Mouse (Mus musculus): ENCODE measurements around the gene Trappc3. TPM values are rescaled to one million over a fixed set of nuclear protein-coding genes. Genes with fewer than 3 reads are reported as not detected.
"Not testable (repeated sequence)": the region's sequence is repeated elsewhere in the genome, so short reads cannot be mapped to it uniquely, and the experiment has no call there.

Gene Trappc3
- 175 and 182 TPM in 2 replicates for polyA plus RNA-seq (2015; fragmentation: Nextera tagmentation; extraction: Ambion mirVana)

DNA sequence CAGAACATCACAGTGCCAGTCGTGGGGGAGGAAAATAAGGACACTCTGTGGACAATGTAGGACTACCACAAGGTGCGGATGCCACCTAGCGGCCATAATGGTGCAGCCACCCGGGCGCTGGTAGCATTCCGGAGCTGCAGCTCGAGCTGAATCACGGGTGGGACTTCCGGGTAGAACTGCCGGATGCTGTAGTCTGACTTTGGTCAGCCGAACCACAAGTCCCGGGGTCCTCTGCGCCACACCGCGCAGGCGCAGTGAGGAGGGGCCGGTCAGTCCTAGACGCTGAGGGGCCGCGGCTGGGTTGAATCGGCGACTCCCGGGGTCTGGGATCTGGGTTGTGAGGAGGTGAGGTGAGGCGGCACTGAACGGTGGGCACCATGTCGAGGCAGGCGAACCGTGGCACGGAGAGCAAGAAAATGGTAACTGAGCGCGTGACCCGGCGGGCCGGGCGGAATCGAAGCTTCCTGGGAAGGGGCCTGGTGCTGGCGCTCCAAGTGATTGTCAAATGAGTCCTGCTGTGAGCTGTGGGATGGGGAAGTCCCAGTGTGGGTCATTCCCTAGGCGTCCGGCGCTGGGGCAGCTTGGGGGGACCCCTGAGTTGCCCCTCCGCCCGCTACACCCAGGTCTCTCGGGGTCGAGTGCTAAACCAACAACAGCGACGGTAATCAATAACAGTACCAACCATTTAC is at the start of gene Trappc3:
Trappc3 (plus strand) TSS at position 207 of the 689 bp plus-strand sequence.
- peak within 1 kb of the TSS; percentile 82 for H3K9ac ChIP-seq (replicated peaks)
- 1% methylated on average over 46 of the region's 46 CpGs for WGBS
- peaks cover 40% of the 10 kb centered on the region for H3K4me1 ChIP-seq
- peak; percentile 98 for ATAC-seq (replicated peaks)
- 0 out of 2 replicates have a peak within 1 kb of the TSS, but pooled peaks have one; percentile 2 for H3K27ac ChIP-seq (replicated peaks)
- peak within 1 kb of the TSS; percentile 69 for H3K4me2 ChIP-seq (replicated peaks)
- no peaks in the 10 kb centered on the region for H3K27me3 ChIP-seq
- H3K4me3 ChIP-seq = peak within 1 kb of the TSS; percentile 71
- no peaks in the 10 kb centered on the region; the same call in 1 of the 2 replicates for H3K36me3 ChIP-seq
- H3K9me3 ChIP-seq = no peaks in the 10 kb centered on the region

DNA sequence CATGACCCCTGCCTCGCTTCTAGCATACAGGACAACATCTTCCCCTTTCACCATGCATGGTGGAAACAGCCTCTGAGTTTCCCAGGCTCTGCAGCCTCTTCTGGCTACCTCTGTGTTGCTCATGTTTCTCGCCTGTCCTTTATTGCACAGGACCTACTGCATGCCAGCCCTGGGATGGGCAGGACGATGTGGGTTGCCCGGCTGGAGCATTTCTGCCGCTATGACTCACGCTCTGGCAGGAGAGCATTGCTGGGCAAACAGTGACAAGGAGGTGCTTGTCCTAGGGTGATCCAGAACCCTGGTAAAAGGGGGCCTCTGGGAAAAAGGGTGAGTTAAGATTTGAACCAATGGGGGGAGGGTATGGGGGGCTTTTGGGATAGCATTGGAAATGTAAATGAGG is 44.4 kb upstream of the Trappc3 start:
- no peaks in the 10 kb centered on the region for H3K36me3 ChIP-seq
- 86% methylated on average over 6 of the region's 6 CpGs for WGBS
- H3K27me3 ChIP-seq = no peaks in the 10 kb centered on the region
- H3K4me2 ChIP-seq (replicated peaks) = no peak overlapping the region
- no peaks in the 10 kb centered on the region for H3K9me3 ChIP-seq
- H3K9ac ChIP-seq (replicated peaks) = no peak overlapping the region
- H3K4me1 ChIP-seq = no peaks in the 10 kb centered on the region
- H3K4me3 ChIP-seq = no peak overlapping the region
- no peak for ATAC-seq (replicated peaks)
- H3K27ac ChIP-seq (replicated peaks) = no peak overlapping the region

DNA sequence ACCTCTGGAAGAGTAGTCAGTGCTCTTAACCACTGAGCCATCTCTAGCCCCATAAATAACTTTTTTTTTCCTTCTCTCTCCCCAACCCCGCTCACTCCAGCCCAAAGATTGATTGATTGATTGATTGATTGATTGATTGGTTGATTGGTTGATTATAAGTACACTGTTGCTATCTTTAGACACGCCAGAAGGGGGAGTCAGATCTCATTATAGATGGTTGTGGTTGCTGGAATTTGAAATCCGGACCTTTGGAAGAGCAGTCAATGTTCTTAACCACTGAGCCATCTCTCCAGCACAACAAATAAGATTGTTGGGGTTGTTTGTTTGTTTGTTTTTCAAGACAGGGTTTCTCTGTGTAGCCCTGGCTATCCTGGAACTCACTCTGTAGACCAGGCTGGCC is 42.6 kb upstream of the Trappc3 start:
- not testable (repeated sequence) for H3K36me3 ChIP-seq; H3K9me3 ChIP-seq; H3K4me2 ChIP-seq (replicated peaks); ATAC-seq (replicated peaks); H3K4me1 ChIP-seq; H3K27me3 ChIP-seq; H3K4me3 ChIP-seq; H3K9ac ChIP-seq (replicated peaks); H3K27ac ChIP-seq (replicated peaks)
- 68% methylated on average over 3 of the region's 3 CpGs for WGBS

GRCm38 (mm10) chr4:126220045-126220444 is 42.1 kb upstream of the Trappc3 start:
- H3K27me3 ChIP-seq = no peaks in the 10 kb centered on the region
- ATAC-seq (replicated peaks) = no peak
- no peak overlapping the region for H3K9ac ChIP-seq (replicated peaks)
- 89% methylated on average over 10 of the region's 10 CpGs for WGBS
- no peak overlapping the region for H3K4me2 ChIP-seq (replicated peaks)
- H3K27ac ChIP-seq (replicated peaks) = no peak overlapping the region
- no peaks in the 10 kb centered on the region for H3K9me3 ChIP-seq
- no peaks in the 10 kb centered on the region for H3K4me1 ChIP-seq
- no peak overlapping the region for H3K4me3 ChIP-seq
- H3K36me3 ChIP-seq = no peaks in the 10 kb centered on the region

DNA sequence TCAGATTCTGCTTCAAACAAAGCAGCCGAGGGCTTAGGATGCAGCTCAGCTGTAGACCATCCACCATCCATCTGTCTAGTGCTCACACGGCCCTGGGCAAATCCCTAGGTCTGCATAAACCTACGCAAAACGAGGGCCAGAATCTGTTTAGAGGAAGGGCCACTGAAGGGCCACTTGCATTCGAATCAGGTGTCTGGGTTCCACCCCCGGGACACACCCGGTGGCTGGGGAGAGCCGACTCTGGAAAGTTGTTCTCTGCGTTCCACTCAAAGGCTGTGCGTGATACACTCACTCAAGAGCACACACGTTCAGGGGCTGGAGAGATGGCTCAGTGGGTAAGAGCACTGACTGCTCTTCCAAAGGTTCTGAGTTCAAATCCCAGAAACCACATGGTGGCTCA is 39.5 kb upstream of the Trappc3 start:
- no peak overlapping the region for H3K4me2 ChIP-seq (replicated peaks)
- no peaks in the 10 kb centered on the region for H3K9me3 ChIP-seq
- no peak for ATAC-seq (replicated peaks)
- H3K27ac ChIP-seq (replicated peaks) = no peak overlapping the region
- no peak overlapping the region for H3K4me3 ChIP-seq
- no peak overlapping the region for H3K9ac ChIP-seq (replicated peaks)
- 85% methylated on average over 11 of the region's 11 CpGs for WGBS
- H3K36me3 ChIP-seq = no peaks in the 10 kb centered on the region
- H3K27me3 ChIP-seq = no peaks in the 10 kb centered on the region
- H3K4me1 ChIP-seq = peaks cover 6% of the 10 kb centered on the region; the same call in 1 of the 2 replicates

- no peak for ATAC-seq (replicated peaks)
- Histone ChIP-seq H3K4me1 (peaks cover 6% of the 10 kb centered on the region; the same call in 1 of the 2 replicates), H3K4me2 (replicated peaks) (no peak overlapping the region), H3K9ac (replicated peaks) (no peak overlapping the region), H3K4me3 (no peak overlapping the region), H3K27me3 (no peaks in the 10 kb centered on the region), H3K9me3 (no peaks in the 10 kb centered on the region), H3K36me3 (peaks cover 17% of the 10 kb centered on the region), H3K27ac (replicated peaks) (no peak overlapping the region)
- WGBS = 59% methylated on average over 12 of the region's 12 CpGs
These were observed 35.5 kb upstream of the Trappc3 start for GRCm38 (mm10) chr4:126226640-126227039.

DNA sequence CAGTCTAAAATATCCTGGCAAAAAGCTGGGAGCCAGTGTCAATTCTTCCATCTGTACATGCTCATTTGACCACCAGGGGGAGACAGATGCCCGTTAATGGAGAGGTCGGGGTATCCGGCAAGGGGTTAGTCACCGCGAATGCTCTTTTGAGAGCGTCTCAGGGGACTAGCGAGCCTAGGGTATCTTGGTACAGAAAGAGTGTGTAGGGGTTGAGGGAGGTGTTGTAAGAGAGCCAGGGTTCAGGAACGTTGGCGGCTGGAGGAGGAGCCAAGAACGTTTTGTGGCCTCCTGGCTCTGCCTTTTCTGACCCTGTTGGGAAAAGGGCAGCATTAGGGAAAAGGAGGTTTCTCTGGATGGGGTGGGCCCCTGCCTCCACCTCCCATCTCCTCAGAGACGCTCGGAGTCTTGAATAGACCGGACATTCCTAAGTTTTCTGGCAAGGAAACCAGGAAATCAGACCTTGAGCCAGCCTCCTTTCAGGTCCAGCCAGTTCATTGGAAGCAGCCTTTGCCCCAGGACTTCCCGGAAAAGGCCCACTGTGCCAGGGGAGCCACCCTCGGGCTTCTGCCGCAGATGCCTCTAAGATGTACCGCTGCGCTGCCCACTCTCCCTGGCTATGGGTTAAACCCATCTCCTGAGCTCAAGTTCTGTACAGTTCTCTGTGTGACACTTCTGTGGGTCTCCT is 34.9 kb upstream of the Trappc3 start:
- 8% methylated on average over 18 of the region's 18 CpGs for WGBS
- Histone ChIP-seq H3K4me3 (peak overlapping the region; percentile 23), H3K27ac (replicated peaks) (peak overlapping the region; percentile 16; the same call in 1 of the 2 replicates), H3K9ac (replicated peaks) (peak overlapping the region; percentile 29), H3K4me1 (peaks cover 6% of the 10 kb centered on the region; the same call in 1 of the 2 replicates), H3K36me3 (peaks cover 23% of the 10 kb centered on the region), H3K9me3 (no peaks in the 10 kb centered on the region), H3K4me2 (replicated peaks) (peak overlapping the region; percentile 39), H3K27me3 (no peaks in the 10 kb centered on the region)
- peak; percentile 80 for ATAC-seq (replicated peaks)

DNA sequence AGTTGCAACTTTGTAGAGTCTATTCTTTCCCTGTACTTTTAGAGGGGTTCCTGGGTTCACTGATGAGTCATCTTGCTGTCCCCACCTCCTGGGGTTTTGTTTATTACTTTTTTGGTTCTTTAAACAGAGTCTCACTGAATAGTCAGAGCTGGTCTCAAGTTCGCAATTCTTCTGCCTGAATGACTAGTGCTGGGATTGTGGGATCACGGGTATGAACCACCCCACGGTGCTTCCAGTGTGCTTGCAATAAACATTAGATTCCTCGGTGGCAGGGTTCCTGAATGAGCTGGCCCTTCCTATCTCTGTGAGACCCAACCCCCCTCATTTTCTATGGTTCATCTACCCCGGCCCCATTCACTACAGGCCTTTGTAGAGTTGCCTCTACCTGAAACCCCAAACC is 34.0 kb upstream of the Trappc3 start:
- peaks cover 32% of the 10 kb centered on the region for H3K36me3 ChIP-seq
- no peak for ATAC-seq (replicated peaks)
- H3K27me3 ChIP-seq = no peaks in the 10 kb centered on the region
- H3K9me3 ChIP-seq = no peaks in the 10 kb centered on the region
- no peak overlapping the region for H3K9ac ChIP-seq (replicated peaks)
- H3K4me2 ChIP-seq (replicated peaks) = no peak overlapping the region
- WGBS = 17% methylated on average over 5 of the region's 5 CpGs
- H3K27ac ChIP-seq (replicated peaks) = no peak overlapping the region
- peaks cover 6% of the 10 kb centered on the region; the same call in 1 of the 2 replicates for H3K4me1 ChIP-seq
- H3K4me3 ChIP-seq = no peak overlapping the region

DNA sequence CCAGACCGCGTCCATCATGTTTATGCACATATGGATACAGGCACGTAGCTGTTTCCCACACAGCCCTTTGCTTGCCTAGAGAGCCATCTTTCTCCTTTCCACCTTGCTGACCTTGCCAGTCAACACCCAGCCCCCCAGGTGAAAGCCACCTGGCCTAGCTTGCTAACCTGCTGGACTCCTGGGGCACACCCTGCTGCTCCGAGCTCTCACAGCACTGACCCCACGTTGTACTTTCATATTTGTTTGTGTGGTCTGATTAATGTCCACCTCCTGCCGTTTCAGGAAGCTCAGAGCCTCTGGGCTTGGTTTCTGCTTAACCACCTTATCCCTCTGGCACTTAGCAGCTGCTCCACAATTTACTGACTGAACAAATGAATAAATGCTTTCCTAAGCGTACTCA is 32.2 kb upstream of the Trappc3 start:
- Histone ChIP-seq H3K36me3 (peaks cover 50% of the 10 kb centered on the region), H3K4me3 (no peak overlapping the region), H3K27me3 (no peaks in the 10 kb centered on the region), H3K4me2 (replicated peaks) (no peak overlapping the region), H3K4me1 (peaks cover 6% of the 10 kb centered on the region; the same call in 1 of the 2 replicates), H3K27ac (replicated peaks) (no peak overlapping the region), H3K9me3 (no peaks in the 10 kb centered on the region), H3K9ac (replicated peaks) (no peak overlapping the region)
- no peak for ATAC-seq (replicated peaks)
- WGBS = 73% methylated on average over 7 of the region's 7 CpGs

DNA sequence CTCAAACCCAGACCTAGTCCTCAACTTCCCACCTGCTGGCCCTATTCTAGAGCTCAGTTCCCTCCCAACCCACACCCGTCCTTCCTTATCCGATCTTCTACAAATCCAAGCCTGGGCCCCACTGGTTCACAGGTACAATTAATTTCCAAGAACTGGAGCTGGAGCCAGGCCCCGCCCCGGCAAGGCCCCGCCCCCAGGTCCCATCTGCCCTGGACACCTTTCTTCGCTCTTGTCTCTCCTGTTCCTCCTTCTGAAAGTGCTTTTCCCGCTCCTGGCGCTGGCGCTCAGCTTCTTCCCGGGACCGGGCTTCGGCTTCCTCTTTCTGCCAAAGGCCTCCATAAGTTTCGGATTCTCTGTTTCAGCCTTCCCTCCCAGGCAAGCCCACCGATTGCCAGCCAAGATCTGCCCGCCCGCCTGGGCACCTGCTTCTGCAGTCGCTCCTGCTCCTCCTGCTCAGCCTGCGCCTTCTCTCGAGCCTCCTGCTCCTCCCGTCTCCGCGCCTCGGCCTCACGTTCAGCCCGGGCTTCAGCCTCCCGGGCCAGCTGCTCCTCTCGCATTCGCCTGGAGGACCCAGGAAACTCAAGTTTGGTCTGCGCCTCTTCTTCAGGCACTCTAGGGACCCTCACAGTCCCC is 28.3 kb upstream of the Trappc3 start:
- H3K36me3 ChIP-seq = peaks cover 82% of the 10 kb centered on the region
- H3K9ac ChIP-seq (replicated peaks) = no peak overlapping the region
- 92% methylated on average over 29 of the region's 29 CpGs for WGBS
- no peak overlapping the region for H3K27ac ChIP-seq (replicated peaks)
- no peaks in the 10 kb centered on the region for H3K27me3 ChIP-seq
- no peak overlapping the region for H3K4me2 ChIP-seq (replicated peaks)
- H3K4me1 ChIP-seq = no peaks in the 10 kb centered on the region
- H3K9me3 ChIP-seq = no peaks in the 10 kb centered on the region
- H3K4me3 ChIP-seq = no peak overlapping the region
- ATAC-seq (replicated peaks) = no peak

- Histone ChIP-seq H3K27me3 (no peaks in the 10 kb centered on the region), H3K4me1 (no peaks in the 10 kb centered on the region)
- 86% methylated on average over 18 of the region's 18 CpGs for WGBS
These were observed 27.5 kb upstream of the Trappc3 start for GRCm38 (mm10) chr4:126234496-126235175.

GRCm38 (mm10) chr4:126235191-126235590 is 26.9 kb upstream of the Trappc3 start:
- Histone ChIP-seq H3K4me3 (no peak overlapping the region), H3K27me3 (no peaks in the 10 kb centered on the region), H3K9ac (replicated peaks) (no peak overlapping the region), H3K27ac (replicated peaks) (no peak overlapping the region), H3K9me3 (no peaks in the 10 kb centered on the region), H3K36me3 (peaks cover 92% of the 10 kb centered on the region), H3K4me1 (no peaks in the 10 kb centered on the region), H3K4me2 (replicated peaks) (no peak overlapping the region)
- 92% methylated on average over 10 of the region's 10 CpGs for WGBS
- ATAC-seq (replicated peaks) = no peak

More at GRCm38 (mm10) chr4:126234496-126235175, 27.5 kb upstream of the Trappc3 start:
- H3K9ac ChIP-seq (replicated peaks) = no peak overlapping the region
- H3K36me3 ChIP-seq = peaks cover 91% of the 10 kb centered on the region
- no peaks in the 10 kb centered on the region for H3K9me3 ChIP-seq
- H3K4me2 ChIP-seq (replicated peaks) = no peak overlapping the region
- no peak for ATAC-seq (replicated peaks)
- no peak overlapping the region for H3K4me3 ChIP-seq
- no peak overlapping the region for H3K27ac ChIP-seq (replicated peaks)

Data from forebrain, embryonic 15.5 days (tissue).